Mouse (Mus musculus) spleen, adult 2 months (tissue): ENCODE measurements around the gene Rasgef1b.

Experiments used
- CTCF ChIP-seq: fragments of 200-500 bp; IDR thresholded peaks from 2 replicates; pipeline ENCODE4 v1.5.1; 2011; ENCODE audit warnings: mild to moderate bottlenecking, inconsistent platforms; ENCODE audit not compliant: insufficient read depth, insufficient read length, insufficient replicate concordance; ENCODE audit errors: extremely low read depth
- POLR2A ChIP-seq: fragments of 200-500 bp; IDR thresholded peaks from 2 replicates; pipeline ENCODE4 v1.6.1; 2011; ENCODE audit warnings: low read depth, low read length, inconsistent platforms

- TF ChIP-seq POLR2A: no peak
- TF ChIP-seq CTCF: 0 out of 2 replicates have a peak, but pooled peaks have one; percentile 6
Measured at GRCm38 (mm10) chr5:99247915-99248314, 480.9 kb downstream of the Rasgef1b start.
